Comparison of ENCODE assay signal across 1 mouse cellular context in the genomic region with DNA sequence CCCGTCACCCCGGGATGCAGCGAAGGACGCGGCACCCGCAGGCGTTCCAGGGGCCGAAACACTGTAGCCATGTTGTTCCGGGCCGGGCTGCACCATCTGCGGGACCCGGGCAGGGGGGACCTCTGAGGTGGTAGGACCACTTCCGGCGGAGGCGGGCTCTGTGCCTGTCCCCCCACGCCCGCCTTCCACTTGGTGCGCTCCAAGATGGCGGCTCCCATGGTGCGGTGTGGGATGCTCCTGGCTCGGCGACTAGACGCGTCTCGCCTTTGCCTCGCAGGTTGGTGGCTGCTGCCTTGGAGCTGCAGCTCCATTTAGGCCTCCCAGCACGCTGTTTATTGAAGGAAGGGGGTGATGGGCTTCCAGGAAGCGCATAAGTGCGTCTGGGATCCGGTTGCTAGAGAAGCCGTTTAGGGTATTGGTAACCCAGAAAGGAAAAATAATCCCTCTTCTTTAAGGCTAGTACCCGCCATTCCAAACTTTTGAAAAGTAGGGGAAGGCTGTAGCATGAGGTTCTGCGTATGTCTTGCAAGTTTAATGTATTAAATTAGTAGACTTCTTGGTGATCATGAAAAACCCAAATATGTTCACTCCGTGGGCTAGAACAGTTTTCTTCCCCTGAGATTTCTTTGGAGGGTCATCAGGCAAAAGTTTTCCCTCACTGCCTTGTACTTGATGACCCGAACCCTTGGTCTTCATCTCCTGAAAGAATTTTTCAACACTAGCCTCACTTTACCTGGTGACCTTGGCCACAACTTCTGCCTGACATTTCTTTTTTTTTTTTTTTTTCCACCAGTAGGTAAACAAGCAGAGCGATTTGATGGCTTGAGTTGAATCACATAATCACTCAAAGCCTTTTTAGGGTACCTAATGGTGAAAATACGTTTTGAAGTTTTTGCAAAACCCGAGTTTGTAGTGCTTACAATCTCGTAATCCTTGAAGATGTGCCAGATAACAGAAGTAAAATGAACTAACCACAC.
A peak's percentile ranks its signal among the peaks of the same experiment; 100 is the strongest.
TF ChIP-seq lines count a peak whose summit lies in the region.

A gene (minus strand): TSS at position 107 of the 977 bp plus-strand sequence.
A gene (plus strand): TSS at position 188 of the 977 bp plus-strand sequence.

TF ChIP-seq in MEL, 35 proteins besides CTCF, POLR2A, EP300 and RAD21 (continued from another document):
- TF ChIP-seq ZNF384 (IDR thresholded peaks at IDR 0.05; ENCODE audit: low read depth, low read length) (peak; percentile 73), TCF12 (IDR thresholded peaks at IDR 0.05; ENCODE audit: low read depth, low read length) (peak; percentile 81), SMC3 (IDR thresholded peaks at IDR 0.05; ENCODE audit: low read depth, low read length) (no peak), MEF2A (IDR thresholded peaks at IDR 0.05; ENCODE audit: extremely low read depth, insufficient replicate concordance, low read depth, low read length, poor library complexity, severe bottlenecking) (no peak), UBTF (IDR thresholded peaks at IDR 0.05; ENCODE audit: borderline replicate concordance, insufficient read depth, low read depth, low read length) (no peak), BHLHE40 (IDR thresholded peaks at IDR 0.05; ENCODE audit: borderline replicate concordance, low read depth, low read length) (no peak), USF1 (IDR thresholded peaks at IDR 0.05; ENCODE audit: low read depth, low read length) (no peak), RCOR1 (IDR thresholded peaks at IDR 0.05; ENCODE audit: low read depth, low read length) (no peak), CHD1 (IDR thresholded peaks at IDR 0.05; ENCODE audit: low read depth, low read length) (peak; percentile 100), ZC3H11A (IDR thresholded peaks at IDR 0.05; ENCODE audit: low read depth, low read length) (no peak), GATA1 (IDR thresholded peaks at IDR 0.05; ENCODE audit: low read depth, low read length) (peak; percentile 26; the same call in 1 of the 2 replicates), HCFC1 (IDR thresholded peaks at IDR 0.05; ENCODE audit: low read depth, low read length) (peak; percentile 93), MAFK (IDR thresholded peaks at IDR 0.05; ENCODE audit: borderline replicate concordance, low read depth, low read length) (no peak), MYB (IDR thresholded peaks at IDR 0.05; ENCODE audit: low read depth, low read length) (no peak), CHD2 (IDR thresholded peaks at IDR 0.05; ENCODE audit: low read length) (no peak), MYC (IDR thresholded peaks at IDR 0.05; ENCODE audit: low read depth, low read length) (peak; percentile 75; the same call in 1 of the 2 replicates), ZKSCAN1 (IDR thresholded peaks at IDR 0.05; ENCODE audit: low read depth, low read length) (no peak), NELFE (IDR thresholded peaks at IDR 0.05; ENCODE audit: low read depth, low read length) (peak; percentile 89), JUND (IDR thresholded peaks at IDR 0.05; ENCODE audit: low read depth, low read length) (no peak), MAZ (IDR thresholded peaks at IDR 0.05; ENCODE audit: low read depth, low read length) (no peak; the same call in 1 of the 2 replicates), NRF1 (IDR thresholded peaks at IDR 0.05; ENCODE audit: insufficient read depth, low read depth, low read length, poor library complexity, severe bottlenecking) (peak; percentile 38; the same call in 1 of the 2 replicates), TBP (IDR thresholded peaks at IDR 0.05; ENCODE audit: low read depth, low read length) (peak; percentile 84), ETS1 (IDR thresholded peaks at IDR 0.05; ENCODE audit: low read depth, low read length) (peak; percentile 44; the same call in 1 of the 2 replicates)
